Mouse (Mus musculus) layer of hippocampus, adult 9-11 months (tissue): ENCODE data around the gene Snd1.

ENCODE experiments used
- DNase-seq: peaks from one replicate; pipeline ENCODE4 v3.0.0; 2022

The Snd1 gene

DNA sequence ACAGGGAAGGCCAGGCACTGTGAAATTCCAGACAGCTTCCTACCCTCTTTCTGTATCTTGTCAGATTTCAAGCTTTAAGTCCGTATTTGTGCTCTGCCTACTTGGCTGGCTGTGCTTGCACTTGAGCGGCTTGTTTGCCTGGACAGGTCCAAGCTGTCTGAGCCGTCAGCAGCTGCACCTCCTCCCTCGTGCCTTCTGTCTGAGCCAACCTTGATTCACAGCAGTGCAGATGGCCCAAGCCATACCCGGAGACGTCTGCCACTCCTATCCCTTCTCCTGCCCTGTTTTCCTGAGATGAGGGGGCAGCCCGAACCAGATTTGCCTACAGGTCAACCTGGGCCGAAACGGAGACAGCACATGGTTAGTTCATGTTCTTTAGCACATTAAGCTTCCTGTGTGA, 342.1 kb downstream of the Snd1 start:
- DNase-seq: peak; percentile 75

DNA sequence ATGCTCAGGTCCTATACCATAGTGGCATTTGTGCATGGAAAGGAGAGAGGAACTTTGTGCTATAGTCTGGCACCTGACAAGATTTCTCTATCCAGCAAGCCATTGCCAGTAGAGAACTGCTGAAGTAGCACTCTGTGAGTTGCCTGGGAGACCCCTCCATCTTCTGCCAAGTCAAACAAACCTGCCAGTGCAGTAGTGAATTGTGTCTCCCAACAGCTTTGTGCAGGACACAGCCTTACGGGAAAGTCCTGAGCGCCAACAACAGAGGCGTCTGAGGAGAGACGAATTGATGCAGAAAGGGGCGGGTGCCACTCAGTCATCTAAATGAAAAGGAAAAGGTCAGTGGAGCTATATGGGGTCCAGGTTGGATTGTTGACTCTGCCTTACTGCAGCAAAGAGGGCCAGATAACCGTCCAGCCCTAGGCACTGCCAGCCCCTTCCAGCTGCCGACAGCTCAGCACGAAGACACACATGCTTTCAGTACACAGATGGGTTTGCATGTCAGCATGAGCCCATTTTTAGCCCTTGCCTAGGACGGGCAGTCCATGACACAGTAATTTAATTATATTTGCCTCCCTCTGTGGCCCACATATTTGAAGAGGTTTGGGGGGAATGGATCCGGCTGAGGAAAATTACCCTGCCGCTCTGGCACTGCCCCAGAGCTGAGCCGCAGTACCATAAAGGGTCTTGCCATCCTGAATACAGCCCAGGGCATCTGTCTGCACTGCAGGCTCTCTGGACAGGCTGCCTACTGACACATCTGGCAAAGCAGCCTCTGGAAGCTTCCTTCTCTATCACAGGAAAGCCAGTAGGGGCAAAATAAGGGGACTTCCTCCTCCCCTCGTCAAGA, 344.8 kb downstream of the Snd1 start:
- DNase-seq: no peak

DNA sequence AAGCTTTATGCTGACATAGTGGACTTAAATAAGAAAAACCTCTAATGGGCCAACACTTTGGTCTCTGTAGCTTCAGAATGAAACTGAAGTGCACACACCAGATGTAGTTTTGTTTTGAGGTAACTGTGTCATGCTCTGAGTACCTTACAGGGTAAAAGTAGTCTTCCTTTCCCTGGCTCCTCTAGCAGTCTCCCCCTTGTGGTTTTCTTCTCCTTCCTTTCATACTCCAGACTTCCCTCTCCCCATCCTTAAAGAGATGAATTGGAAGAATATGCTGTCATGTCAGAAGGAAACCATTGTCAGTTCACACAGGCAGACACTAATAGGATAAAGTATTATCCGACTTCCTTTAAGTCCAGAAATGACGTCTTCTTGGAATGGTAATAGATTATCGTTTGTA, 347.4 kb downstream of the Snd1 start:
- no peak for DNase-seq

DNA sequence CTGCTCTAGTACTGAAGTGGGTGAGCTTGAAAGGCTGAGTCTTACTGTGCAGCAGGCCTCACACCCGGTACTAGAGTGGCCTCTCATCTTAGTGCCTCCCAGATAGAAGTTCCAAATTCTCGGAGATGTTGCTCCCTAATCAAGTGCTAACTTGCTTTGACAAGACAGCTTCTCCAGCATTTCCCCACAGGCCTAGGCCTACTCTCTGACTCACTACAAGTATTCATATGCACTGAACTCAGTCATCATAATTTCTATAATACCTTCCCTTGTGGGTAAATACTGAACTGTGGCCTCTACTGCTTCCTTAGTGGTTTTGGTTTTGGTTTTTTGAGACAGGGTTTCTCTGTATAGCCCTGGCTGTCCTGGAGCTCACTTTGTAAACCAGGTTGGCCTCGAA, 348.4 kb downstream of the Snd1 start:
- DNase-seq: no peak

DNA sequence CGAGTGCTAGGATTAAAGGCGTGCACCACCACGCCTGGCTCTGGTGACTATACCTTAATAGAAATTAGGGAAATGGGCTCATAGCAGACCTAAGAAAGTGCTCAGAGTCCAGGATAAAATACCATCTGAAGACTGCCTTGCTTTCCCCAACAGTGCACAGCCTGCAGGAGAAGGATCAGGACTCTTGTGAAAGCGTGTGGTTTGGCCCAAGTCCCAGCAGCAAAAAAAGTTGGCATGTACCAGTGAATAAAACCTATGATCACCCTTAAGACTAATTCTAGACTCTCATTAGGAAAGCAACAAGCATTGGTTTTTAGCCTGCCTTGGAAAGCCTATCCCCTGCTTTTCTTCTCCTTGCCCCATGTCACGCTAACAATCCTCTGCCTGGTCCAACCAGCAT, 348.9 kb downstream of the Snd1 start:
- no peak for DNase-seq

DNA sequence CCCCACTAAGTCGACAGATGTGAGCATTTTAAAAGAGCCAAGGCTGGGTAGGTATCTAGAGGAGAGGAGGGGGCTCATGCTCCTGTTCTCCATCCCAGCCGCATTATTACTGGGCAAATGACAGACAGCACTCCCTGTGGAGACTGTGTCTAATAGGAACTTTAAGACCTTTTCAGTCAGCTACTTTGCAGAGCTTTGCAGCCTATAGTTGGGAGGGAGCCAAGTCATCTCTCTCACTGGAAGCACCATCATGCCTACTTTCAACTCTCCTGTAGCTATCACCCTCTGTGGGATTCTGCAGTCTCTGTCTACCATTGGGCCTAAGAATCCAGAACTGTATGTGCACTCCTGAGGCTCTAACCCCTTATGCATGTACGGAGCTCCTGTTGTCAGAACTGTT, 351.0 kb downstream of the Snd1 start:
- DNase-seq: no peak

DNA sequence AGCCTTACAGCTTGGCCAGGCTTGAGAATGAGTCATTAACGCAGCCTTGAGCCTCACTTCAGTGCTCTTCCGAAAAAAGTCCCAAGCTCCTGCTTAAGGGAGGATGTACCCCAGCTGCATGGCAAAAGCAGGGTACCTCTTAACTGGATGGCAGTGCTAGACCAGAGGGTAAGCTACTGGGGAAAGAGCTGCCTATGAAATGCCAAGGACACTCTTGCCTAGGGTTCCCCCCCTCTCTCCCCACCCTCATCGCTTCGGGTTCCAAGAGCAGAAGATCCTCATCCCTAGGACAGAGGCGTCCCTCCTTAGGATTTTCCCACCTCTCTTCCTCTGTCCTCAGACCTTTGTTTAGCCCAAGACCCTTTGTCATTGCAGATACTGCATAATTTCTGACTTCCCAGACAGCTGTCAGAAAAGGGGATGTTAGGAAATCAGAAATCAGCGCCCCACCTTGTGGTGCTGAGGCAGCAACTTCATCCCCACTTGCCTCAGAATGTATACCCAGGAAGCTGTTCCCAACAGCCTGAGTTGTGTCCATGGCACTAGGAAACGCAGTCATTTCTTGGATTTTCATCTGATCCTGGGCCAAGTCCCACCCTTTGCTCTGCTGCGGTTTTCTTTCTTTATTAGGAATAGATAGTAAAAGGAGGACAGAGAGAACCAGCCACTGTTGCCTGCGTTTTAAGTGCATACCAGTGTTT, 351.9 kb downstream of the Snd1 start:
- DNase-seq: no peak

DNA sequence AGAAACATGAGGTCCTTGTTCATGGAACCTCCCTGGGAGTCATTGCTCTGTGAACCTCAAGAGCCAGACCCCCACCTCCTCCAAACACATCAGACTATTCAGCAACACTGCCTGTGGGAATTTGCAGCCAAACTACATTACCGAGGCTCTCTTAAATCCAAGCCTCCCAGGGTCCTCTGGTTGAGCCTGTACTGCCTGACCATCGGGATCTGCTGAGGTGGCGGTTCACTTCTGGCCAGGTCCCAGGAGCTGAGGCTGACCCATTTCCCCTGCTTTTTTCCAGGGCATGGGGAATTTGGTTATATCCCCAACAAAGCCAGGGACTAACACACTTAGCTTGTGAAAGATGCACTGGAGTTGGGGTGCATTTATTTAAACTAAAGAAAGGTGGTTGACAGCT, 352.6 kb downstream of the Snd1 start:
- DNase-seq: no peak

DNA sequence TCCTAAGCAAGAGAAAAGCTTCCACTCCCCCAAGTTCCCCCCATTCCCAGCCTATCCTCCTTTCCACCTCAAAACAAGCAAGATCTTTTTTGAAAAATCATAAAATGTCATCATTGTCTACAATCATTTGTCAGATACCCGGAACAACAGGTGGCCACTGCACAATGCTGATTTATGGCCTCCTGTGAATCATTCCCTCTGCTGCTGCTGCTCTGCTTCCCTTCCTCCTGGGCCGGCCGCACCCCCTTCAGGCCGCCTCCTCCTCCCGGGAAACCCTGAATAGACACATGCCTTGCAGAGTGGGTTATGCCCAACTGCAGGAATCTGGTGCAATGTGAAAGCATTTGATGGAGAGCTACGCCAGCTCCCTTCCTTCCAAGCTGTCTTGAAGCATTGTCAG, 353.7 kb downstream of the Snd1 start:
- DNase-seq: peak; percentile 83

DNA sequence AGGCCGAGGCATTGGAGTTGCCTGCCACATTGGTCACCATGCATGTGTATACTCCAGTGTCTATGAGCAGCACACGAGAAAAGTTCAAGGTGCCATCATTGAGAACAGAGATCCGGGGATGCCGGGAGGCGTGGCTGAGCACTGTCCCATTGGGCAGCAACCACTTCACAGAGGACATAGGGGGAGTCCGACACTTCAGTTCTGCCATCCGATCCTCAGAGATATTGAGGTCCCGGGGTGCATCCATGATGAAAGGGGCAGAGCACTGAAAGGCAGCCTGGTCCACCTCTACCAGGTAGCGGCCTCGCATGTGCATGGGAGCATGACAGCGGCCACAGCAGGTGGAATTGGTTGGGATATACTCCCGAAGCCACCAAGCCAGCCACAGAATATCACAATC, 355.4 kb downstream of the Snd1 start:
- DNase-seq: no peak

DNA sequence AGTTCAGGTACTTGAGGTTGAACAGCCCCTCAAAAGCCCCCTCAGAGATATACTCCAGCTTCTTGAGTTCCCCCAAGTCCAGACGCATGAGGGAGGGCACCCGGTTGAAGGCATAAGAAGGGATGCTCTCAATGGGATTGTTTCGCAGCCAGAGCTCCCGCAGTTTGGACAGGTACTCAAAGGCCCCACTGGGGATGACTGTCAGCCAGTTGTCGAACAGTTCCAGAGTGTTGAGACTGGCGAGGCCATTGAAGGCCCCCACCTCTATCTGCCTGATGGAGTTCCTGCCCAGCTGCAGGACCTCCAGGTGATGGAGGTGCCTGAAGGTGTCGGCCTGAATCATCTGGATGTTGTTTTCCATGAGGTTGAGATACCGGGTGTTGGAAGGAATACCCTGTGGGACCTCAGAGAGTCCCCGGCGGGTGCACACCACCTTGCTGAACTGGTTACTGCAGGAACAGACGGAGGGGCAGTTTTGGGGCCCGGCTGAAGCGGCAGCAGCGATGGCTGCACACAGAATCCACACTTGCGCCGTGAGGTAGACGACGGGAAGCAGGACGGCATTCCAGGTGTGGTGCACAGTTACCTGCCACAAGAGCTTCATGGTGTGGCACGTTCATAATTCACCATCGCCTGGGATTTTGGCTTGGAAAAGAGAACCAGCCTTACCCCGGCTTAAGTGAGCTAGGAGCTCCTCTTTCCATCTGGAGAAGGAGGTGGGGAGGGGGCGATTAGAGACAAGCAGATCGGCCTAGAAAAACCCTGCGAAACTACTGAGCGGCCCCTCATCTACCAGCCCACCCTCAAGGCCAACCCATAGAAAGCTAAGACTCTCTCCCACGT, 356.3 kb downstream of the Snd1 start, which contains the start of gene Lrrc4:
Gene Lrrc4, minus strand, starts transcription at position 737 of the 843 bp plus-strand sequence.
- DNase-seq: no peak

DNA sequence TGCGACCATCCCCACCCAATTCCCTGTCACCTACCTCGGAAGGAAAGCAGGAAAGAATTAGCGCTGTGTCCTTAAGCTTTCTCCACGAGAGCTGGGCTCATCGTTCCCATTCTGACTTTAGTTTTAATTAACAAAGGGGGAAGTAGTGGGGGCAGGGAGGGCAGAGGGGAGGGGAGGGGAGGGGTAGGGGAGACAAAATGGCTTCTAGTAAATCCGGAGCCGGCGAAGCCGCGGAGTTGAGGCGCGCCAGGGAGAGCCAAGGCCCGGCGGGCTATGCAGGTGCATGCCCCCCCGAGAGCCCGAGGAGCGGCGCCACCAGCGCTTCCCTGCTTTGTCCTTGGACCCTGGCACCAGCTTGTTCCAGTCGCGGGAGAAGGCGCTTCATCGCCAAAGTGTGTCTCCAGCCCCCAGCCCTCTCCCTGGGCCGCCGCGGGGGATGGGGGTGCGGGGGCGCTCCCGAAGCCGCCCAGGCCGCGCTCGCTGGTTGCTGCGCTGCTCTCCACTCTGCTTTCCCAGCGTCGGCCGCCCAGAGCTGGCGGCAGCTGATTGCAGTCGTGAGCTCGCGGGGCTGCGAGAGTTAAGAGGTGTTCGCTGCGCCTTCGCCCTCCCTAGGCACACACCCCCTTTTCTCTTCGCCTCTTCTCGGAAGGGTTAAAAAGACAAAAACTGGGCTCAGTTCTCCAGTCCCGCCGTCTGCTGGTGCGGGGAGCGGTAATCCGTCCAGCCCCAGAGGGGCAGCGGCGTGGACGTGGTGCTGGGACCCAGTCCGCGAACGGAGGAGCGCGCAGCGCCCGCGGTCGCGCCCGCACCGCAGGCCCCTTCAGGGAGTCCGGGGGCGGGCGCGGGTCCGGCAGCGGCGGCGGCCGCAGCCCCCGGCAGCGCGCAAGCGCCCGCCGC, 357.2 kb downstream of the Snd1 start:
- peak; percentile 53 for DNase-seq

DNA sequence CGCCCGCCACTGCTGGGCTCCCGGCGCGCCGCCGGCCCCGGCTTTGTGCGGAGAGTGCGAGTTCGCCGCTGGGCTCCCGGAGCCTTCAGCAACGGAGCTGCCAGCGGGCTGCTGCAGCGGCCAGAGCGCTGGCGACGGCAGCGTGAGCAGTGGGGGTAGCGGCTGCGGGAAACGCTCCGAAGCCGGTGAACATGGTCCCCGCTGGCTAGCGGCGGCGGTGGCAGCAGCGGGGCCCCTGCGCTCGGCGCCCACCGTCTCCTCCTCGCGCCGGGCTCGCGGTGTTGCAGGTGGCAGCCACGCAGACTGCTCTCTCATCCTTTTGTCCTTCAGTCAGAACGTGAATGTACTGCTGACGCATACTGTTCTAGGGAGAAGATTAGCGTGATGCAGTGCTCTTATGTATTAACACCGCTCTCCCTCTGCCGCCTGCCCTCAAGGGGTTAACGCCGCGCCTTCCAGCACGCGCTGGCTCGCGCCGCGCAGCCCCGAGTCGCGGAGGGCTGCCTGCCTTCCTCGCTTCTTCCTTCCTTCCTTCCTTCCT, 357.9 kb downstream of the Snd1 start:
- peak; percentile 53 for DNase-seq

DNA sequence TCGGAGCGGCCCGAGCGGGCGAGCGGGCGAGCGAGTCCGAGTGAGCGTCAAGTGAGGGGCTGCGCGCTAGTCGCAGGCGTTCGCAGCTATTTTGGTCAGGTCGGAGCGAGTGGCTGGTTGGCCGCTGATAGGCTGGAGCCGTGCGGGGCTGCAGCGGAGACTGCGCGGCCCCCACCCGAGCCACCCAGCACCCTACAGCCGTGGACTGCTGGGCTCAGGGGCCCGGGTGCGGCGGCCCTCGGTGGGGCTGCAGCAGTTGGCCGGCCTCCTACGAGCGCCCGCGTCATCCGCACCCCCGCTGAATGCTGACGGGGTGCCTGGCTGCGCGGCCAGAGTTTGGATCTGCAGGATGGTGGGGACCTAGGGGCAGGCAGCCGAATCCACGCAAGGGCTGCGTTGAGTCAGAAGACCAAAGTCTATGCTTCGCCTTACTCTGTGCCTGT, 358.5 kb downstream of the Snd1 start:
- DNase-seq: peak; percentile 74

DNA sequence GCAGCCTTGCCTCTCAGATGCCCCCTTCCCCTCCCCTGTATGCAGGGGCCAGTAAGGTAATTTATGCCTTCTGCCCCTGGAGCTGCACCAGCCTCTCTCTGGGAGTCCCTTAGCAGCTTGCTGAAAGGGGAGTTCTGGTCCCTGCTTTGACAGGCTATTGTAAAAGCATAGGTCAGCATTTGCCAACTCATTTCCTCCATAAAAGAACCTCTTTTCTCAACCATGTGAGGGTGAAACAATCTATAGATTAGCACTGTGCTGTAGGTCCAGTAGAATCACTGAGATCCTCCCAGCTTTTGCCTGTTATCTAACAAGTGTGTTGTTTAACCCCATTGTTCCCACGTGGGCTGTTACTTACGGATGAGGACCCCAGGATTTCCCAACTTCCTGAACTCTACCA, 359.1 kb downstream of the Snd1 start:
- no peak for DNase-seq

DNA sequence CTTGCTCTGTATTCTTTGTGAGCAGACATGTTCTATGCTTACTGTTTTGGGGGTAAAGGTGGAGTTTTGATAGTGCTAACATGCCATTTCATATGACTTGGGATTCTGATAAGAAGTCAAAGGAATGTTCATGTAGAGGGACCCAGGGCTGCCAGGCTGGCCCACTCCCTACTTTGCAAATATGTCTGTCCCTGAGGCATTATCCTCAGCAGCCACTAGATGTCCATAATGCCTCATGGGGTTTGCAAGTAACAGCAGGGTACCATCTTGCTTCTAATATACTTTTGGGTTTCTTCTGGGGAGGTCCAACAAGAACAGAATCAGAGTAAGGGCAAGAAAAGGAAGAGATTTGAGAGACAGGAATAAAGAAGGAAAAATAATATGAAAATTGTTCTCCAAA, 361.7 kb downstream of the Snd1 start:
- DNase-seq: no peak

DNA sequence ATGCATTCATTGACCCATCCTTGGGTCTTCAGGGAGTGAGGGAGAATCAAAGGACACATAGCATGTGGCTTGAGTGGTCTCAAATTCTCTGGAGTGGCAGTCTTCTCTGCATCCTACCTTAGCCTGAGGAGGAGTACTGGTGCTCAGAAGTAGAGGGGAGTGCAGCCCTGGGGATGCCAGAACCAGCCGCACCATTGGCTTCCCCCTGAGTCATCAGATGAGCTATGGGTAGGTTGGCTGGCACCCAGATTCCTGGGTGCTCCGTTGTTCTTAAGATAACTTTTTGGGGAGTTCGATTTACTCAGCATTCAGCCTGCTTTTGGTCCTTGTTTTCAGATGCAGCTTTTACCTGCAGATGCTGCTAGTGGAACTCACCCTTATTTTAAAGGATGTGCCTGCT, 366.6 kb downstream of the Snd1 start:
- no peak for DNase-seq

DNA sequence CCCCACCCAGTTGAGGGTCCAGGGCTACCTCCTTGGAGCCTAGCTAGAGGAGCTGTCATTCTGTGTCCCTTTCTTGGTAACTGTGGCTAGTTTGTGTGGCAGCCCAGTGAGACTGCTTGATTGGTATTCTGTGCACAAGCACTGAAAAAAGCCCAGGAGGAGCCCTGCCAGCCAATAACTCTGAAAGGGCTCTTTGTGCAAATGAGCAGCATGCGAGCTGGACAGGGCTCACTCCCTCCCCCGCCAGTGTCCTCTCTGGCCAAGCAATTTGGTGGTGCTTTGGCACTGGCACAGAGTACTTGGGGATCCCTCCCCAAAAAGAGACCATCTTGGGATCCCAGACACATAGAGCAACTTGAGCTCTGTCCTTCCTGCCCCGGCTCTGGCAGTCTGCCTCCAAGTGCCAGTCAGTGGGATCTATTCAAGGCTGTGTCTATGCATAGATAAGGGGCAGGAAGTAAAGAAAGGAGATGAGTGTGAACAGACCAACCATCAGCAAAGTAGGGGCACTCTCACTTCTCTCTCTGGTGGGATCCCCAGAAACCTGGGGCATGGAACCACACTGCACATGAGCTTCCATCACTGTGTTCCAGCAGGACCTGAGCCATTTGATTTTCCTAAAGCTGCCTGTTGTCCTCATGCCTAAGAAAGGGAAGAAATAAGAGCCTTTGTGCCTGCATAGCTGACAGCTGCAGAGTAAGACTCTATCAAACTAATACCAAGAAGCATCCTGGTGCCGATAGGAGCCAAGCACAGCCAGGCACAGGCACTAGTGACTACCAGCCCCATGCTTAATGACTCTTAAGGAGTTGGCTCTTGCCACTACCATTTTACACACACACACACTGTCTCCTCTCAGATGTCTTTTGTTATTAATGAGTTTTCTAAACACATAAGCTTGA, 367.7 kb downstream of the Snd1 start:
- peak; percentile 89 for DNase-seq

DNA sequence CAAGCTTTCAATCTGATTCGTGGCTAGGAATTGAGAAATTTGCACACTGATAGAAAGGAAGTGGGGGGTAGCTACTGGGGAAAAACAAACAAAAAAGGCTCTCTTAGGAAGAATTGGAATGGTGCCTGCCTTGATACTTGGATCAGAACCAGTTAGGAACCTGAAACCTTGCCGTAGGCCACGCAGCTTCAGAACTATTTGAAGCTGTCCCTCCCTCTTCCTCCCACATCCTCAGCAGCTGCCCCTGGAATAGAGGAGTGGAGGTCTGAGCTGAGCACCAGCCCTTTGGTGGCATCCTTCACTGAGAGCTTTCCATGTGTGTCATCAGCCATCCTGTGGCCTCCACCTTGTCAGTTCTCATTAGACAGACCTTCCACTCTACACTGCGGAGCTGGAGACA, 370.7 kb downstream of the Snd1 start:
- no peak for DNase-seq

DNA sequence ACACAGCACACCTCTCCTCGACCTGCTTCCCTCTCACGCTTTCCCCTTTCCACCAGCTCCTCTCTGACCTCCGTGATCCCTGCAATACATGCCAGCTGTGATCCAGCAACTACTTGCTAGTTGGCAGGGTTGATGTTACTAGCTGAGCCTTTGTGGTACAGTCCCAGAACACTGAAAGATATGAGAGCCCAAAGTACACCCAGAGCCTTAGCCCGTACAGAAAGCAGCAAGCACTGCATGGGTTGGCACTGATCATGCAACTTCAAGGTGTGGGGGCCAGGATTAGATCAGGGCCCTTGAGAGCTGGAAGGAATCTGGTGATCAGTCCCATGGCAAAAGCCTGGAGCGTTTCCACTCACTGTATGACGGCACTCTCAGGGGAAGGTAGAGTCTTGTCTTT, 372.7 kb downstream of the Snd1 start:
- no peak for DNase-seq

DNA sequence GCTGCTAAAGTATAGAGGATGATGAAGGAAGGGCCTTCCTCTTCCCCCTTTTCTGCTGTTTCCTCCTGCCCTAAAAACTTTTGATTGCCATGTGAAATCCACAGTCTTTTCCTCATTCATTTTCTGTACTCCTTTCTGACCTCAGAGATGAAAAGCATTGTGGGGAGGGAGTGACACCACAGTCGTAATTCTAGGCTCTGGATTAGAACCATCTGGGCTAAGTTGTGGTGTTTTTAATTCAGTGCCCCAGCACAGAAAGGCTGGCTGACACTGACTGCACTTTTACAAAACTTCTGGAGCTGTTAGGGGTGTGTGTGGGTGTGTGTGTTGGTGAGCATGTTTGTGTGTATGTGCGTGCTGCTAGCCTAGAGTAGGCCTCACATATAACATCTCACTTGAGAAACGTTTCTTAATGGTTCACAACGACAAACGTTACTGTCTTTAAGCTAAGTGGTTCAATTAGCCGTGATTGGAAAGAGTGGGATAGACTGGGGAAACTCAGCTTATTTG, 373.4 kb downstream of the Snd1 start:
- no peak for DNase-seq
